Mouse (Mus musculus) olfactory bulb, adult 2 months (tissue): ENCODE data around the gene Gsc2.

Source experiments
- CTCF ChIP-seq: fragments of 200-500 bp; IDR thresholded peaks from 2 replicates; pipeline ENCODE4 v1.5.1; 2012; ENCODE audit warnings: low read depth, mild to moderate bottlenecking, low read length, moderate library complexity; ENCODE audit not compliant: insufficient read depth
- POLR2A ChIP-seq: fragments of 200-500 bp; IDR thresholded peaks from 2 replicates; pipeline ENCODE4 v1.6.1; 2012; ENCODE audit warnings: mild to moderate bottlenecking, low read depth, low read length, moderate library complexity; ENCODE audit not compliant: insufficient read depth

DNA sequence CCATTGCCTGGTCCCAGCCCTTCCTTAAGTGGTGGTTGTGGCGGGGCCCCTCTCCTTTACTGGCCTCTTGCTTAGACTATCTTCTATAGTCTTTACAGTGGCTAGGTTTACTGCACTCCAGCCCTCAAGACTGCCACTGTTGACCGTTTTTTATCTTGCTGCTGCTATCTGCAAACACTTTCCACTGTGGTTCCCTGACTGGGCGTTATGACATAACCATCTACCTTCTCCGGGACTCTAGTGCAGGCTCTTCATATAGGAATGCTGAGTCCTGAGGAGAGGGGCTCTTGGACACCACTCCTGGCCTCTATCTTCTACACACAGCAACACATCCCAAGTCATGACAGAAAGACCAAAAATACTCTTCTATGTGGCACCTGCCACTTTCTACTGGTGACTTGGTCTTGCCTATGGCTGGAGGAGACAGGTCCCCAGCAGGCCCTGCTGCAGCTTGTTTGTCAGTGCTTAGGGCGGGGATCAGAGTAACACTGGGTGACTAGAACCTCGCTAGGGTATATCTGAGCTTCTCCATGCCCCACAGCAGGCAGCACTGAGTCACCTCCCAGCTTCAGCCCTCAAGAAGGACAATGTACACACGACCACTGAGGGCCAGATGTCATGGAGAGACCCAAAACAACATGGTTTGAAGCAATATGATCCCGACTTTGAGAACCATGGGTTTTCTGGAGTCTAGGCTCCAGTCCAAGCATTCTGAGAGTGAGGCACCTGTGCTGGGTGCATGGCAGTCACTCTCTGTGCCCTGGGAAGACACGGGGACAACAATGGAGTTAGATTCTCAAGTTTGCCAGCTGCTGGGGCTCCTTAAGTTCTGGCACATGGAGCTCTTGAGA, 19.0 kb upstream of the Gsc2 start:
- TF ChIP-seq CTCF (no peak), POLR2A (no peak)
